Mouse (Mus musculus): ENCODE measurements around the gene Ltbp4. TPM values are rescaled to one million over a fixed set of nuclear protein-coding genes. Genes with fewer than 3 reads are reported as not detected.

Gene Ltbp4
- total and polyA plus RNA-seq, 3 experiments: 2.9 to 14.2 TPM; not detected in 1

- TF ChIP-seq ZMIZ1 (IDR thresholded peaks at IDR 0.05; ENCODE audit: low read depth, low read length) (no peak), SMC3 (IDR thresholded peaks at IDR 0.05; ENCODE audit: low read depth, low read length) (no peak), BHLHE40 (IDR thresholded peaks at IDR 0.05; ENCODE audit: borderline replicate concordance, low read depth, low read length) (no peak), ZC3H11A (IDR thresholded peaks at IDR 0.05; ENCODE audit: low read depth, low read length) (no peak), TAL1 (IDR thresholded peaks at IDR 0.05; ENCODE audit: low read length) (no peak)
- H3K79me2 ChIP-seq (ENCODE audit: control insufficient read depth, insufficient read depth, low read length, poor library complexity): no peaks in the 10 kb centered on the region
- no peak overlapping the region for H3K9ac ChIP-seq (ENCODE audit: control insufficient read depth, low read depth, low read length, poor library complexity, severe bottlenecking)
- no peak overlapping the region for H3K27ac ChIP-seq (ENCODE audit: control insufficient read depth, low read depth, low read length)
- H3K27me3 ChIP-seq (ENCODE audit: control insufficient read depth in 1 of 2, insufficient read depth in 2 of 2, low read length in 2 of 2): no peaks in the 10 kb centered on the region
- no peaks in the 10 kb centered on the region for H3K4me1 ChIP-seq (ENCODE audit: control insufficient read depth in 1 of 2, insufficient read depth in 2 of 2, low read length in 2 of 2)
- no peak overlapping the region for H3K4me3 ChIP-seq (ENCODE audit: control insufficient read depth in 1 of 2, insufficient read depth in 1 of 2, low read depth in 2 of 2, low read length in 2 of 2)
- no peaks in the 10 kb centered on the region for H3K36me3 ChIP-seq (ENCODE audit: control insufficient read depth in 1 of 2, insufficient read depth in 2 of 2, low read length in 2 of 2)
- no peak for DNase-seq (ENCODE audit: low read depth, low spot score)
- no peaks in the 10 kb centered on the region for H3K9me3 ChIP-seq (replicated peaks; ENCODE audit: insufficient read depth, low read length)
These were observed 15.2 kb downstream of the Ltbp4 start for GRCm38 (mm10) chr7:27322291-27322690.

- no peaks in the 10 kb centered on the region for H3K27me3 ChIP-seq (ENCODE audit: control insufficient read depth in 1 of 2, insufficient read depth in 2 of 2, low read length in 2 of 2)
- no peak overlapping the region for H3K27ac ChIP-seq (ENCODE audit: control insufficient read depth, low read depth, low read length)
- TF ChIP-seq CHD1 (IDR thresholded peaks at IDR 0.05; ENCODE audit: low read depth, low read length): no peak
- TF ChIP-seq BHLHE40 (IDR thresholded peaks at IDR 0.05; ENCODE audit: borderline replicate concordance, low read depth, low read length): no peak
- TF ChIP-seq ZNF384 (IDR thresholded peaks at IDR 0.05; ENCODE audit: low read depth, low read length): no peak
- no peak for TF ChIP-seq CHD2 (IDR thresholded peaks at IDR 0.05; ENCODE audit: low read length)
- TF ChIP-seq USF2 (IDR thresholded peaks at IDR 0.05; ENCODE audit: borderline replicate concordance in 1 of 2, insufficient read depth in 1 of 2, low read depth in 1 of 2, low read length in 2 of 2): no peak
- TF ChIP-seq GATA1 (IDR thresholded peaks at IDR 0.05; ENCODE audit: low read depth, low read length): no peak
- no peak for TF ChIP-seq MYB (IDR thresholded peaks at IDR 0.05; ENCODE audit: low read depth, low read length)
- TF ChIP-seq SMC3 (IDR thresholded peaks at IDR 0.05; ENCODE audit: low read depth, low read length): no peak
- TF ChIP-seq MAFK (IDR thresholded peaks at IDR 0.05; ENCODE audit: borderline replicate concordance, low read depth, low read length): no peak
- no peak for TF ChIP-seq ZC3H11A (IDR thresholded peaks at IDR 0.05; ENCODE audit: low read depth, low read length)
- TF ChIP-seq POLR2AphosphoS5 (IDR thresholded peaks at IDR 0.05; ENCODE audit: borderline replicate concordance, low read depth, low read length): no peak
- TF ChIP-seq CTCF (IDR thresholded peaks at IDR 0.05 in 2 of 3, conservative IDR thresholded peaks at IDR 0.05 in 1 of 3; ENCODE audit: control insufficient read depth in 1 of 3, insufficient read depth in 1 of 3, low read depth in 2 of 3, low read length in 3 of 3, poor library complexity in 1 of 3, severe bottlenecking in 1 of 3): no peak
- H3K9me3 ChIP-seq (replicated peaks; ENCODE audit: insufficient read depth, low read length): no peaks in the 10 kb centered on the region
- H3K4me1 ChIP-seq (ENCODE audit: control insufficient read depth in 1 of 2, insufficient read depth in 2 of 2, low read length in 2 of 2): no peaks in the 10 kb centered on the region
- H3K79me2 ChIP-seq (ENCODE audit: control insufficient read depth, insufficient read depth, low read length, poor library complexity): no peaks in the 10 kb centered on the region
- H3K36me3 ChIP-seq (ENCODE audit: control insufficient read depth in 1 of 2, insufficient read depth in 2 of 2, low read length in 2 of 2): no peaks in the 10 kb centered on the region
- no peak for DNase-seq (ENCODE audit: low read depth, low spot score)
- H3K9ac ChIP-seq (ENCODE audit: control insufficient read depth, low read depth, low read length, poor library complexity, severe bottlenecking): no peak overlapping the region
- no peak overlapping the region for H3K4me3 ChIP-seq (ENCODE audit: control insufficient read depth in 1 of 2, insufficient read depth in 1 of 2, low read depth in 2 of 2, low read length in 2 of 2)
These were observed 18.1 kb downstream of the Ltbp4 start for GRCm38 (mm10) chr7:27319411-27319810.

GRCm38 (mm10) chr7:27315958-27316357 is 21.5 kb downstream of the Ltbp4 start:
- H3K79me2 ChIP-seq (ENCODE audit: control insufficient read depth, insufficient read depth, low read length, poor library complexity): no peaks in the 10 kb centered on the region

More at GRCm38 (mm10) chr7:27315958-27316357, 21.5 kb downstream of the Ltbp4 start:
- Histone ChIP-seq H3K27ac (ENCODE audit: control insufficient read depth, low read depth, low read length) (no peak overlapping the region), H3K4me3 (ENCODE audit: control insufficient read depth in 1 of 2, insufficient read depth in 1 of 2, low read depth in 2 of 2, low read length in 2 of 2) (no peak overlapping the region), H3K4me1 (ENCODE audit: control insufficient read depth in 1 of 2, insufficient read depth in 2 of 2, low read length in 2 of 2) (no peaks in the 10 kb centered on the region), H3K36me3 (ENCODE audit: control insufficient read depth in 1 of 2, insufficient read depth in 2 of 2, low read length in 2 of 2) (no peaks in the 10 kb centered on the region), H3K9me3 (replicated peaks; ENCODE audit: insufficient read depth, low read length) (no peaks in the 10 kb centered on the region), H3K27me3 (ENCODE audit: control insufficient read depth in 1 of 2, insufficient read depth in 2 of 2, low read length in 2 of 2) (no peaks in the 10 kb centered on the region), H3K9ac (ENCODE audit: control insufficient read depth, low read depth, low read length, poor library complexity, severe bottlenecking) (no peak overlapping the region)
- DNase-seq (ENCODE audit: low read depth, low spot score): no peak
- TF ChIP-seq POLR2A (IDR thresholded peaks at IDR 0.05; ENCODE audit: control insufficient read depth in 1 of 2, insufficient read depth in 1 of 2, low read depth in 1 of 2, low read length in 2 of 2, poor library complexity in 1 of 2): no peak
- no peak for TF ChIP-seq SMC3 (IDR thresholded peaks at IDR 0.05; ENCODE audit: low read depth, low read length)
- TF ChIP-seq GATA1 (IDR thresholded peaks at IDR 0.05; ENCODE audit: low read depth, low read length): no peak
- no peak for TF ChIP-seq MYC (IDR thresholded peaks at IDR 0.05; ENCODE audit: low read depth, low read length)
- TF ChIP-seq MAFK (IDR thresholded peaks at IDR 0.05; ENCODE audit: borderline replicate concordance, low read depth, low read length): no peak
- no peak for TF ChIP-seq CHD1 (IDR thresholded peaks at IDR 0.05; ENCODE audit: low read depth, low read length)
- no peak for TF ChIP-seq SIN3A (IDR thresholded peaks at IDR 0.05; ENCODE audit: low read length)
- TF ChIP-seq TAL1 (IDR thresholded peaks at IDR 0.05; ENCODE audit: low read length): no peak
- TF ChIP-seq RAD21 (IDR thresholded peaks at IDR 0.05; ENCODE audit: low read depth, low read length): no peak
- TF ChIP-seq HCFC1 (IDR thresholded peaks at IDR 0.05; ENCODE audit: low read depth, low read length): no peak
